Mouse (Mus musculus): ENCODE results near the gene Gm17416. TPM values are rescaled to one million over a fixed set of nuclear protein-coding genes. Genes with fewer than 3 reads are reported as not detected.

Gm17416 gene
- total and polyA plus RNA-seq, 3 experiments, result not detected

DNA sequence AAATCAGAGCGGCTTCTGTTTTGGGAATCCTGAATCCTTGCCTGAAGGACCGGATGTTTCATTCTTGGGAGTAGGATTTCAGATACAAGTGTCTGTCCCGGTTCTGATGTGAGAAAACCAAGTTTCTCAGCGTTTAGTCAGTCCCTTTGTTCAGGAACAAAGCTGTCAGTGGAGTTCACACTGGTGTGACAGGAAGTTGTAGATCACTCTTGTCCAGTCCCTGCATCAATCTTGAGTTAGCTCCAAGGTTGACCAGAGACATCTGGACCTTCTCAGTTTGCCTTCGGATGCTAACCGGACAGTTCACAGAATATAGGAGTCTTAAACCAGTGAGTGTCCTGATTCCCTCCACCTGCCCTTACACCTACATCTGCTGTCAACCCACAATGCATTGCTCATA, 38.6 kb downstream of the Gm17416 start:
- H3K27ac ChIP-seq (ENCODE audit: control insufficient read depth, low read depth, low read length), result no peak overlapping the region
- no peaks in the 10 kb centered on the region for H3K9me3 ChIP-seq (replicated peaks; ENCODE audit: insufficient read depth, low read length)
- H3K4me1 ChIP-seq (ENCODE audit: control insufficient read depth in 1 of 2, insufficient read depth in 2 of 2, low read length in 2 of 2), result no peaks in the 10 kb centered on the region
- no peak overlapping the region for H3K9ac ChIP-seq (ENCODE audit: control insufficient read depth, low read depth, low read length, poor library complexity, severe bottlenecking)
- peaks cover 0 to 1% of the 10 kb centered on the region in 2 experiments; a peak in 2 of 4 replicates for H3K27me3 ChIP-seq (ENCODE audit: control insufficient read depth in 1 of 2, insufficient read depth in 2 of 2, low read length in 2 of 2)
- no peaks in the 10 kb centered on the region for H3K79me2 ChIP-seq (ENCODE audit: control insufficient read depth, insufficient read depth, low read length, poor library complexity)
- H3K4me3 ChIP-seq (ENCODE audit: control insufficient read depth in 1 of 2, insufficient read depth in 1 of 2, low read depth in 2 of 2, low read length in 2 of 2), result no peak overlapping the region
- no peaks in the 10 kb centered on the region for H3K36me3 ChIP-seq (ENCODE audit: control insufficient read depth in 1 of 2, insufficient read depth in 2 of 2, low read length in 2 of 2)
- no peak for DNase-seq (ENCODE audit: low read depth, low spot score)
- TF ChIP-seq EP300 (IDR thresholded peaks at IDR 0.05; ENCODE audit: low read depth in 1 of 2, low read length in 2 of 2) (no peak), MYC (IDR thresholded peaks at IDR 0.05; ENCODE audit: low read depth, low read length) (no peak), SMC3 (IDR thresholded peaks at IDR 0.05; ENCODE audit: low read depth, low read length) (no peak), NELFE (IDR thresholded peaks at IDR 0.05; ENCODE audit: low read depth, low read length) (no peak), POLR2AphosphoS5 (IDR thresholded peaks at IDR 0.05; ENCODE audit: borderline replicate concordance, low read depth, low read length) (no peak), MAFK (IDR thresholded peaks at IDR 0.05; ENCODE audit: borderline replicate concordance, low read depth, low read length) (no peak), GATA1 (IDR thresholded peaks at IDR 0.05; ENCODE audit: low read depth, low read length) (no peak), TBP (IDR thresholded peaks at IDR 0.05; ENCODE audit: low read depth, low read length) (no peak), ZKSCAN1 (IDR thresholded peaks at IDR 0.05; ENCODE audit: low read depth, low read length) (no peak)

DNA sequence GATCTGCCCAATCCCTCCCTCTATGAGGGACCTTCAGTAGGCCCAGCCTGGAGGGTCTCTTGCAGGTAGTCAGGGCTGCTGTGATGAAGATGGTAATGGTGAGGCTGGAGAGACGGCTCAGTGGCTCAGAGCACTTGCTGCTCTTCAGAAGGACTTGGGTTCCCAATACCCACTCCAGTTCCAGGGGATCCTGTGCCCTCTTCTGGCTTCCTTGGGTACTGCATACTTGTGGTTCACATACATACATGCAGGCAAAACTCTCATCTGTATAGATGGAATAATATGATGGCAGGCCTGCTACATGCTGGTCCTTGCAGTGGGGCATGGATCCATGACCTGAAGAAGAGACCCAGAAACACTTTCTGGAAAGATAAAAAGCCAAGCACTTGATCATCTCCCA, 39.6 kb downstream of the Gm17416 start:
- no peaks in the 10 kb centered on the region for H3K79me2 ChIP-seq (ENCODE audit: control insufficient read depth, insufficient read depth, low read length, poor library complexity)
- no peaks in the 10 kb centered on the region for H3K36me3 ChIP-seq (ENCODE audit: control insufficient read depth in 1 of 2, insufficient read depth in 2 of 2, low read length in 2 of 2)
- DNase-seq (ENCODE audit: low read depth, low spot score), result peak; percentile 10
- no peaks in the 10 kb centered on the region for H3K9me3 ChIP-seq (replicated peaks; ENCODE audit: insufficient read depth, low read length)
- peaks cover 0 to 1% of the 10 kb centered on the region in 2 experiments; a peak in 2 of 4 replicates for H3K27me3 ChIP-seq (ENCODE audit: control insufficient read depth in 1 of 2, insufficient read depth in 2 of 2, low read length in 2 of 2)
- H3K4me1 ChIP-seq (ENCODE audit: control insufficient read depth in 1 of 2, insufficient read depth in 2 of 2, low read length in 2 of 2), result no peaks in the 10 kb centered on the region
- H3K9ac ChIP-seq (ENCODE audit: control insufficient read depth, low read depth, low read length, poor library complexity, severe bottlenecking), result no peak overlapping the region
- no peak overlapping the region for H3K4me3 ChIP-seq (ENCODE audit: control insufficient read depth in 1 of 2, insufficient read depth in 1 of 2, low read depth in 2 of 2, low read length in 2 of 2)
- TF ChIP-seq CTCF (IDR thresholded peaks at IDR 0.05 in 2 of 3, conservative IDR thresholded peaks at IDR 0.05 in 1 of 3; ENCODE audit: control insufficient read depth in 1 of 3, insufficient read depth in 1 of 3, low read depth in 2 of 3, low read length in 3 of 3, poor library complexity in 1 of 3, severe bottlenecking in 1 of 3) (peak in 2 of 3 experiments; percentile 9 to 21; a peak in 1 of 6 replicates), MEF2A (IDR thresholded peaks at IDR 0.05; ENCODE audit: extremely low read depth, insufficient replicate concordance, low read depth, low read length, poor library complexity, severe bottlenecking) (no peak)
- H3K27ac ChIP-seq (ENCODE audit: control insufficient read depth, low read depth, low read length), result no peak overlapping the region

DNA sequence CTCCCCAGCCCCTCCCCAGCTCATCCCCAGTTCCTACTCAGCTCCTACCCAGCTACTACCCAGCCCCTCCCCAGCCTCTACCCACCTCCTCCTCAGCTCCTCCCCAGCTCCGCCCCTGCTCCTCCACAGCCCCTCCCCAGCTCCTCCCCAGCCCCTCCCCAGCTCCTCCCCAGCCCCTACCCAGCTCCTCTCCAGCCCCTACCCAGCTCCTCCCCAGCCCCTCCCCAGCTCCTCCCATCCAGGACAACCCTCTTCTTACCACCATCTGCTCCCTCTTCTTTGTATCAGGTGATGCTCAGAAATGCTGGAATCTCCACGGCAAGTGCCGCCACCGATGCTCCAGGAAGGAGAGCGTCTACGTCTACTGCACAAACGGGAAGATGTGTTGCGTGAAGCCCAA, 43.1 kb downstream of the Gm17416 start:
- Histone ChIP-seq H3K9me3 (replicated peaks; ENCODE audit: insufficient read depth, low read length) (no peaks in the 10 kb centered on the region), H3K36me3 (ENCODE audit: control insufficient read depth in 1 of 2, insufficient read depth in 2 of 2, low read length in 2 of 2) (no peaks in the 10 kb centered on the region), H3K4me1 (ENCODE audit: control insufficient read depth in 1 of 2, insufficient read depth in 2 of 2, low read length in 2 of 2) (no peaks in the 10 kb centered on the region; a peak in 1 of 4 replicates), H3K4me3 (ENCODE audit: control insufficient read depth in 1 of 2, insufficient read depth in 1 of 2, low read depth in 2 of 2, low read length in 2 of 2) (no peak overlapping the region), H3K9ac (ENCODE audit: control insufficient read depth, low read depth, low read length, poor library complexity, severe bottlenecking) (no peak overlapping the region), H3K27me3 (ENCODE audit: control insufficient read depth in 1 of 2, insufficient read depth in 2 of 2, low read length in 2 of 2) (no peaks in the 10 kb centered on the region; a peak in 1 of 4 replicates), H3K79me2 (ENCODE audit: control insufficient read depth, insufficient read depth, low read length, poor library complexity) (no peaks in the 10 kb centered on the region), H3K27ac (ENCODE audit: control insufficient read depth, low read depth, low read length) (no peak overlapping the region)
- DNase-seq (ENCODE audit: low read depth, low spot score), result no peak
- TF ChIP-seq USF2 (IDR thresholded peaks at IDR 0.05; ENCODE audit: borderline replicate concordance in 1 of 2, insufficient read depth in 1 of 2, low read depth in 1 of 2, low read length in 2 of 2) (no peak), UBTF (IDR thresholded peaks at IDR 0.05; ENCODE audit: borderline replicate concordance, insufficient read depth, low read depth, low read length) (no peak), MXI1 (IDR thresholded peaks at IDR 0.05; ENCODE audit: low read depth, low read length) (no peak), RAD21 (IDR thresholded peaks at IDR 0.05; ENCODE audit: low read depth, low read length) (no peak), CHD1 (IDR thresholded peaks at IDR 0.05; ENCODE audit: low read depth, low read length) (no peak), MAZ (IDR thresholded peaks at IDR 0.05; ENCODE audit: low read depth, low read length) (no peak), EP300 (IDR thresholded peaks at IDR 0.05; ENCODE audit: low read depth in 1 of 2, low read length in 2 of 2) (no peak)

Data from MEL (cell line).